Mouse (Mus musculus): ENCODE data around the gene Amelx.

- no peak for TF ChIP-seq CTCF (IDR thresholded peaks at IDR 0.05; ENCODE audit: control insufficient read depth, insufficient read depth, insufficient replicate concordance, low read depth, low read length)
- no peak for TF ChIP-seq POLR2A (IDR thresholded peaks at IDR 0.05; ENCODE audit: control insufficient read depth, low read depth, low read length)
Measured at GRCm38 (mm10) chrX:169178634-169179033, 8.4 kb downstream of the Amelx start.

All from testis, adult 2 months (tissue).